Mouse (Mus musculus): ENCODE results near the gene Nanos3.

The Nanos3 gene

GRCm38 (mm10) chr8:84183261-84184084 is 1.5 kb downstream of the Nanos3 start:
- peak; percentile 48 for DNase-seq (ENCODE audit: low spot score)

- no peak for DNase-seq (ENCODE audit: low spot score)
These were observed 2.2 kb downstream of the Nanos3 start for GRCm38 (mm10) chr8:84182833-84183232.

GRCm38 (mm10) chr8:84180530-84181190 is 4.4 kb downstream of the Nanos3 start:
- DNase-seq (ENCODE audit: low spot score) = no peak

GRCm38 (mm10) chr8:84179946-84180345 is 5.1 kb downstream of the Nanos3 start:
- no peak for DNase-seq (ENCODE audit: low spot score)

- DNase-seq (ENCODE audit: low spot score) = no peak
These were observed 6.4 kb downstream of the Nanos3 start for GRCm38 (mm10) chr8:84178592-84178991.

- no peak for DNase-seq (ENCODE audit: low spot score)
These were observed 7.6 kb downstream of the Nanos3 start for GRCm38 (mm10) chr8:84177405-84177804.

GRCm38 (mm10) chr8:84176560-84176959 is 8.5 kb downstream of the Nanos3 start:
- DNase-seq (ENCODE audit: low spot score) = no peak

- peak; percentile 65 for DNase-seq (ENCODE audit: low spot score)
These were observed 11.2 kb downstream of the Nanos3 start for GRCm38 (mm10) chr8:84173861-84174260.

- DNase-seq (ENCODE audit: low spot score) = no peak
These were observed 14.9 kb downstream of the Nanos3 start for GRCm38 (mm10) chr8:84170096-84170495.

- no peak for DNase-seq (ENCODE audit: low spot score)
These were observed 17.3 kb downstream of the Nanos3 start for GRCm38 (mm10) chr8:84167696-84168095.

GRCm38 (mm10) chr8:84157620-84158019 is 27.4 kb downstream of the Nanos3 start:
- peak; percentile 46 for DNase-seq (ENCODE audit: low spot score)

GRCm38 (mm10) chr8:84149181-84149580 is 35.8 kb downstream of the Nanos3 start:
- no peak for DNase-seq (ENCODE audit: low spot score)

GRCm38 (mm10) chr8:84148531-84148850 is 36.5 kb downstream of the Nanos3 start:
- no peak for DNase-seq (ENCODE audit: low spot score)

- no peak for DNase-seq (ENCODE audit: low spot score)
These were observed 37.1 kb downstream of the Nanos3 start, which contains the start of the genes Cc2d1a and 4930432K21Rik for GRCm38 (mm10) chr8:84147769-84148530. Cc2d1a (minus strand) TSS chr8:84147936. 4930432K21Rik (plus strand) TSS chr8:84148025.

GRCm38 (mm10) chr8:84147324-84147766 is 37.7 kb downstream of the Nanos3 start:
- no peak for DNase-seq (ENCODE audit: low spot score)

GRCm38 (mm10) chr8:84144636-84145245 is 40.3 kb downstream of the Nanos3 start:
- peak; percentile 90 for DNase-seq (ENCODE audit: low spot score)

GRCm38 (mm10) chr8:84140838-84141237 is 44.2 kb downstream of the Nanos3 start:
- no peak for DNase-seq (ENCODE audit: low spot score)

GRCm38 (mm10) chr8:84137848-84138247 is 47.2 kb downstream of the Nanos3 start:
- DNase-seq (ENCODE audit: low spot score) = no peak

- DNase-seq (ENCODE audit: low spot score) = no peak
These were observed 52.8 kb downstream of the Nanos3 start for GRCm38 (mm10) chr8:84132225-84132624.

GRCm38 (mm10) chr8:84130806-84131205 is 54.2 kb downstream of the Nanos3 start:
- DNase-seq (ENCODE audit: low spot score) = no peak

GRCm38 (mm10) chr8:84128277-84128676 is 56.7 kb downstream of the Nanos3 start:
- DNase-seq (ENCODE audit: low spot score) = no peak

All from MN1 (cell line).